Mouse (Mus musculus): ENCODE measurements around the gene Ptprq.

DNA sequence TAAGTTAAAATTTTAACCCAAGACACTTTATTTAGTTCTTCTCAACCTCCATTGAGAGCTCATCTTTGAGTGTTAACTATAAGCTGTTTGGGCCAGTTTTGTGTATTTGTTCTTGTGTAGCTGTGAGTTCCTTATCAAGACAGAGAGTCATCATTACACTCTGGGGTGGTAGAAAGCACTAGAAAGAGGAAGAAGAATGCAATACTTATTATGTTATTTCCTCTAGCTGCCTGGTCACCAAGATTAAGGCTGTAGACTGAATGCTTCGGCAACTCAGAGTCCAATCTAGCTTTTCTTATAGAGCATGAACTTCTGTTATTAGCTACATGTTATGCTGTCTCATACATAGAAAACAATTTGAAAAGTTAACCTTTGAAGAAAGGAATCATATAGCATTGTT, 223.4 kb downstream of the Ptprq start:
- TF ChIP-seq POLR2A (IDR thresholded peaks at IDR 0.05; ENCODE audit: insufficient read length, low read depth) = no peak
- no peak for TF ChIP-seq MAX (IDR thresholded peaks at IDR 0.05; ENCODE audit: low read depth)
- TF ChIP-seq MYOD1 (IDR thresholded peaks at IDR 0.05; ENCODE audit: control insufficient read depth in 1 of 3, insufficient read length in 2 of 3, low read depth in 2 of 3) = no peak
- no peak for TF ChIP-seq SRF (IDR thresholded peaks at IDR 0.05; ENCODE audit: control insufficient read depth, insufficient read length, low read depth)
- TF ChIP-seq E2F4 (IDR thresholded peaks at IDR 0.05; ENCODE audit: insufficient read depth) = no peak
- no peak for TF ChIP-seq USF1 (IDR thresholded peaks at IDR 0.05; ENCODE audit: low read depth)
